Mouse (Mus musculus): ENCODE data around the gene F12. TPM values are rescaled to one million over a fixed set of nuclear protein-coding genes. Genes with fewer than 3 reads are reported as not detected.

F12 gene
- polyA plus RNA-seq, 1 experiment from 2014 or later, result 5.6 TPM

- peak; percentile 67; the same call in 1 of the 2 replicates for ATAC-seq (ENCODE audit: insufficient read depth, low FRiP score)
- Histone ChIP-seq H3K4me3 (replicated peaks; ENCODE audit: low read length) (peak overlapping the region; percentile 35), H3K9me3 (replicated peaks; ENCODE audit: control insufficient read depth, low read length) (no peaks in the 10 kb centered on the region), H3K27me3 (ENCODE audit: control insufficient read depth, insufficient read depth, low read length) (peaks cover 30% of the 10 kb centered on the region), H3K36me3 (ENCODE audit: control insufficient read depth, insufficient read depth, low read length) (no peaks in the 10 kb centered on the region), H3K4me2 (ENCODE audit: low read depth, low read length) (peak overlapping the region; percentile 51), H3K9ac (ENCODE audit: low read length) (peak overlapping the region; percentile 52), H3K4me1 (ENCODE audit: control insufficient read depth, insufficient read depth, low read length) (peaks cover 8% of the 10 kb centered on the region), H3K27ac (ENCODE audit: low read length) (no peak overlapping the region)
- 8% methylated on average over 35 of the region's 35 CpGs for WGBS
Measured at GRCm38 (mm10) chr13:55420933-55421800, 5.4 kb downstream of the F12 start.

- H3K27me3 ChIP-seq (ENCODE audit: control insufficient read depth, insufficient read depth, low read length), result peaks cover 30% of the 10 kb centered on the region
- 28% methylated on average over 51 of the region's 51 CpGs for WGBS
- no peak for ATAC-seq (ENCODE audit: insufficient read depth, low FRiP score)
- no peaks in the 10 kb centered on the region for H3K36me3 ChIP-seq (ENCODE audit: control insufficient read depth, insufficient read depth, low read length)
- H3K4me1 ChIP-seq (ENCODE audit: control insufficient read depth, insufficient read depth, low read length), result peaks cover 8% of the 10 kb centered on the region
- peak overlapping the region; percentile 51; the same call in 1 of the 2 replicates for H3K4me2 ChIP-seq (ENCODE audit: low read depth, low read length)
- no peak overlapping the region for H3K27ac ChIP-seq (ENCODE audit: low read length)
- H3K9ac ChIP-seq (ENCODE audit: low read length), result no peak overlapping the region
- no peaks in the 10 kb centered on the region for H3K9me3 ChIP-seq (replicated peaks; ENCODE audit: control insufficient read depth, low read length)
- H3K4me3 ChIP-seq (replicated peaks; ENCODE audit: low read length), result peak overlapping the region; percentile 35; the same call in 1 of the 2 replicates
Measured at GRCm38 (mm10) chr13:55420018-55420932, 6.3 kb downstream of the F12 start.

- Histone ChIP-seq H3K4me3 (replicated peaks; ENCODE audit: low read length) (no peak overlapping the region), H3K4me1 (ENCODE audit: control insufficient read depth, insufficient read depth, low read length) (peaks cover 8% of the 10 kb centered on the region), H3K36me3 (ENCODE audit: control insufficient read depth, insufficient read depth, low read length) (no peaks in the 10 kb centered on the region), H3K27ac (ENCODE audit: low read length) (no peak overlapping the region), H3K27me3 (ENCODE audit: control insufficient read depth, insufficient read depth, low read length) (peaks cover 30% of the 10 kb centered on the region), H3K9me3 (replicated peaks; ENCODE audit: control insufficient read depth, low read length) (no peaks in the 10 kb centered on the region), H3K9ac (ENCODE audit: low read length) (no peak overlapping the region), H3K4me2 (ENCODE audit: low read depth, low read length) (no peak overlapping the region)
- 65% methylated on average over 5 of the region's 5 CpGs for whole genome bisulfite sequencing
- ATAC-seq (ENCODE audit: insufficient read depth, low FRiP score), result no peak
Measured at GRCm38 (mm10) chr13:55419142-55419541, 7.5 kb downstream of the F12 start.

- Histone ChIP-seq H3K9ac (ENCODE audit: low read length) (no peak overlapping the region), H3K9me3 (replicated peaks; ENCODE audit: control insufficient read depth, low read length) (no peaks in the 10 kb centered on the region), H3K4me2 (ENCODE audit: low read depth, low read length) (no peak overlapping the region), H3K4me1 (ENCODE audit: control insufficient read depth, insufficient read depth, low read length) (peaks cover 8% of the 10 kb centered on the region), H3K4me3 (replicated peaks; ENCODE audit: low read length) (no peak overlapping the region), H3K27me3 (ENCODE audit: control insufficient read depth, insufficient read depth, low read length) (peaks cover 30% of the 10 kb centered on the region), H3K36me3 (ENCODE audit: control insufficient read depth, insufficient read depth, low read length) (no peaks in the 10 kb centered on the region), H3K27ac (ENCODE audit: low read length) (no peak overlapping the region)
- peak; percentile 54 for ATAC-seq (ENCODE audit: insufficient read depth, low FRiP score)
- 14% methylated on average over 12 of the region's 12 CpGs for WGBS
Measured at GRCm38 (mm10) chr13:55418004-55418403, 8.6 kb downstream of the F12 start.

GRCm38 (mm10) chr13:55414743-55415380, 11.7 kb downstream of the F12 start, which contains the start of gene Pfn3:
TSS of gene Pfn3 (minus strand) at chr13:55415232.
- WGBS, result 10% methylated on average over 41 of the region's 41 CpGs
- Histone ChIP-seq H3K9me3 (replicated peaks; ENCODE audit: control insufficient read depth, low read length) (no peaks in the 10 kb centered on the region), H3K4me3 (replicated peaks; ENCODE audit: low read length) (peak within 1 kb of the TSS; percentile 15), H3K4me1 (ENCODE audit: control insufficient read depth, insufficient read depth, low read length) (no peaks in the 10 kb centered on the region), H3K27ac (ENCODE audit: low read length) (no peak within 1 kb of the TSS), H3K27me3 (ENCODE audit: control insufficient read depth, insufficient read depth, low read length) (peaks cover 10% of the 10 kb centered on the region), H3K4me2 (ENCODE audit: low read depth, low read length) (peak within 1 kb of the TSS; percentile 52), H3K9ac (ENCODE audit: low read length) (peak within 1 kb of the TSS; percentile 48), H3K36me3 (ENCODE audit: control insufficient read depth, insufficient read depth, low read length) (no peaks in the 10 kb centered on the region)
- peak; percentile 72; the same call in 1 of the 2 replicates for ATAC-seq (ENCODE audit: insufficient read depth, low FRiP score)

GRCm38 (mm10) chr13:55413333-55413732, 13.3 kb downstream of the F12 start:
- ATAC-seq (ENCODE audit: insufficient read depth, low FRiP score), result no peak
- Histone ChIP-seq H3K4me1 (ENCODE audit: control insufficient read depth, insufficient read depth, low read length) (no peaks in the 10 kb centered on the region), H3K36me3 (ENCODE audit: control insufficient read depth, insufficient read depth, low read length) (no peaks in the 10 kb centered on the region), H3K4me3 (replicated peaks; ENCODE audit: low read length) (no peak overlapping the region), H3K4me2 (ENCODE audit: low read depth, low read length) (no peak overlapping the region), H3K9ac (ENCODE audit: low read length) (no peak overlapping the region), H3K27me3 (ENCODE audit: control insufficient read depth, insufficient read depth, low read length) (no peaks in the 10 kb centered on the region), H3K9me3 (replicated peaks; ENCODE audit: control insufficient read depth, low read length) (no peaks in the 10 kb centered on the region), H3K27ac (ENCODE audit: low read length) (no peak overlapping the region)
- 73% methylated on average over 12 of the region's 12 CpGs for WGBS

GRCm38 (mm10) chr13:55412643-55413307, 13.8 kb downstream of the F12 start:
- Histone ChIP-seq H3K9ac (ENCODE audit: low read length) (no peak overlapping the region), H3K27ac (ENCODE audit: low read length) (no peak overlapping the region), H3K9me3 (replicated peaks; ENCODE audit: control insufficient read depth, low read length) (no peaks in the 10 kb centered on the region), H3K27me3 (ENCODE audit: control insufficient read depth, insufficient read depth, low read length) (no peaks in the 10 kb centered on the region), H3K4me3 (replicated peaks; ENCODE audit: low read length) (no peak overlapping the region), H3K4me2 (ENCODE audit: low read depth, low read length) (no peak overlapping the region), H3K36me3 (ENCODE audit: control insufficient read depth, insufficient read depth, low read length) (no peaks in the 10 kb centered on the region), H3K4me1 (ENCODE audit: control insufficient read depth, insufficient read depth, low read length) (no peaks in the 10 kb centered on the region)
- WGBS, result 81% methylated on average over 13 of the region's 13 CpGs
- no peak for ATAC-seq (ENCODE audit: insufficient read depth, low FRiP score)

- Histone ChIP-seq H3K36me3 (ENCODE audit: control insufficient read depth, insufficient read depth, low read length) (no peaks in the 10 kb centered on the region), H3K27ac (ENCODE audit: low read length) (no peak overlapping the region), H3K4me3 (replicated peaks; ENCODE audit: low read length) (no peak overlapping the region), H3K4me2 (ENCODE audit: low read depth, low read length) (no peak overlapping the region), H3K4me1 (ENCODE audit: control insufficient read depth, insufficient read depth, low read length) (no peaks in the 10 kb centered on the region), H3K9me3 (replicated peaks; ENCODE audit: control insufficient read depth, low read length) (no peaks in the 10 kb centered on the region), H3K9ac (ENCODE audit: low read length) (no peak overlapping the region), H3K27me3 (ENCODE audit: control insufficient read depth, insufficient read depth, low read length) (no peaks in the 10 kb centered on the region)
- ATAC-seq (ENCODE audit: insufficient read depth, low FRiP score), result no peak
- WGBS, result 73% methylated on average over 7 of the region's 7 CpGs
Measured at GRCm38 (mm10) chr13:55411826-55412225, 14.8 kb downstream of the F12 start.

All from stomach, embryonic 16.5 days (tissue).